Mouse (Mus musculus): ENCODE measurements at regions not wholly inside any gene's neighbourhood (a gene's known extent, or its start where the extent isn't known, plus 50 kb on each side); places are given as distances from the start of the nearest gene placed in this dataset.

GRCm38 (mm10) chr2:46678366-46678765 is 1561.2 kb upstream of the Zeb2 start:
- DNase-seq (ENCODE audit: low spot score): no peak

GRCm38 (mm10) chr2:46669517-46670291 is 1552.5 kb upstream of the Zeb2 start:
- no peak for DNase-seq (ENCODE audit: low spot score)

- DNase-seq (ENCODE audit: low spot score): no peak
Observed at GRCm38 (mm10) chr2:46666990-46667337, 1549.8 kb upstream of the Zeb2 start.

- DNase-seq (ENCODE audit: low spot score): no peak
Observed at GRCm38 (mm10) chr2:46666084-46666989, 1549.1 kb upstream of the Zeb2 start.

- DNase-seq (ENCODE audit: low spot score): no peak
Observed at GRCm38 (mm10) chr2:46661876-46662275, 1544.7 kb upstream of the Zeb2 start.

GRCm38 (mm10) chr2:46660577-46660976 is 1543.4 kb upstream of the Zeb2 start:
- DNase-seq (ENCODE audit: low spot score): no peak

GRCm38 (mm10) chr2:46655289-46655688 is 1538.1 kb upstream of the Zeb2 start:
- DNase-seq (ENCODE audit: low spot score): no peak

- DNase-seq (ENCODE audit: low spot score): no peak
Observed at GRCm38 (mm10) chr2:46652616-46653015, 1535.4 kb upstream of the Zeb2 start.

GRCm38 (mm10) chr2:46646366-46646765 is 1529.2 kb upstream of the Zeb2 start:
- DNase-seq (ENCODE audit: low spot score): no peak

GRCm38 (mm10) chr2:46609217-46609616 is 1492.0 kb upstream of the Zeb2 start:
- no peak for DNase-seq (ENCODE audit: low spot score)

GRCm38 (mm10) chr2:46581773-46582172 is 1464.6 kb upstream of the Zeb2 start:
- no peak for DNase-seq (ENCODE audit: low spot score)

GRCm38 (mm10) chr2:46570416-46570815 is 1453.2 kb upstream of the Zeb2 start:
- no peak for DNase-seq (ENCODE audit: low spot score)

- no peak for DNase-seq (ENCODE audit: low spot score)
Observed at GRCm38 (mm10) chr2:46533395-46533794, 1416.2 kb upstream of the Zeb2 start.

- DNase-seq (ENCODE audit: low spot score): no peak
Observed at GRCm38 (mm10) chr2:46530686-46531085, 1413.5 kb upstream of the Zeb2 start.

- DNase-seq (ENCODE audit: low spot score): no peak
Observed at GRCm38 (mm10) chr2:46525223-46525622, 1408.0 kb upstream of the Zeb2 start.

- no peak for DNase-seq (ENCODE audit: low spot score)
Observed at GRCm38 (mm10) chr2:46524625-46525024, 1407.4 kb upstream of the Zeb2 start.

- DNase-seq (ENCODE audit: low spot score): no peak
Observed at GRCm38 (mm10) chr2:46521147-46521965, 1404.2 kb upstream of the Zeb2 start.

- no peak for DNase-seq (ENCODE audit: low spot score)
Observed at GRCm38 (mm10) chr2:46512237-46513028, 1395.2 kb upstream of the Zeb2 start.

- no peak for DNase-seq (ENCODE audit: low spot score)
Observed at GRCm38 (mm10) chr2:46506951-46507350, 1389.8 kb upstream of the Zeb2 start.

- no peak for DNase-seq (ENCODE audit: low spot score)
Observed at GRCm38 (mm10) chr2:46503074-46503473, 1385.9 kb upstream of the Zeb2 start.

GRCm38 (mm10) chr2:46492299-46492698 is 1375.1 kb upstream of the Zeb2 start:
- no peak for DNase-seq (ENCODE audit: low spot score)

- DNase-seq (ENCODE audit: low spot score): no peak
Observed at GRCm38 (mm10) chr2:46491081-46491480, 1373.9 kb upstream of the Zeb2 start.

Data from left cerebral cortex, adult 11 months (tissue).